Mouse (Mus musculus) limb, embryonic 15.5 days (tissue): ENCODE results near the gene Prelp. TPM values are rescaled to one million over a fixed set of nuclear protein-coding genes. Genes with fewer than 3 reads are reported as not detected.
A peak's percentile ranks its signal among the peaks of the same experiment; 100 is the strongest.
"Not testable (repeated sequence)": the region's sequence is repeated elsewhere in the genome, so short reads cannot be mapped to it uniquely, and the experiment has no call there.

Experiments
- ATAC-seq: fragments of 200-750 bp; cut with Nextera tagmentation; 2 replicates; pipeline ENCODE4 v1.8.0; 2017; ENCODE audit warnings: low read depth, moderate TSS enrichment; ENCODE audit not compliant: insufficient number of reproducible peaks, low FRiP score, low TSS enrichment
- H3K27ac ChIP-seq: fragments of 300-500 bp; sonication (generic); 2 replicates; pipeline ENCODE4 v1.5.1; 2015; ENCODE audit warnings: moderate library complexity, mild to moderate bottlenecking, inconsistent platforms
- H3K27me3 ChIP-seq: fragments of 300-500 bp; sonication (generic); 2 replicates; pipeline ENCODE4 v1.6.1; 2015; ENCODE audit warnings: inconsistent platforms
- H3K36me3 ChIP-seq: fragments of 300-500 bp; sonication (generic); 2 replicates; pipeline ENCODE4 v1.6.1; 2015; ENCODE audit warnings: inconsistent platforms
- H3K4me1 ChIP-seq: fragments of 300-500 bp; sonication (generic); 2 replicates; pipeline ENCODE4 v1.6.1; 2015; ENCODE audit warnings: inconsistent platforms
- H3K4me2 ChIP-seq: fragments of 300-500 bp; sonication (generic); 2 replicates; pipeline ENCODE4 v1.6.1; 2015; ENCODE audit warnings: mild to moderate bottlenecking, inconsistent platforms
- H3K4me3 ChIP-seq: fragments of 300-500 bp; sonication (generic); 2 replicates; pipeline ENCODE4 v1.5.1; 2015; ENCODE audit warnings: mild to moderate bottlenecking, inconsistent platforms
- H3K9ac ChIP-seq: fragments of 300-500 bp; sonication (generic); 2 replicates; pipeline ENCODE4 v1.6.1; 2015; ENCODE audit warnings: inconsistent platforms
- H3K9me3 ChIP-seq: fragments of 300-500 bp; sonication (generic); 2 replicates; pipeline ENCODE4 v1.6.1; 2016; ENCODE audit warnings: inconsistent platforms
- WGBS: fragments of 180-500 bp; shearing (Covaris S2); methylation state at CpG from one replicate; pipeline ENCODE4 v1.1.7; 2015; 5-methylcytosine and 5-hydroxymethylcytosine counted together
- polyA plus RNA-seq: library from polyadenylated mRNA; unstranded; fragments of >200 nt; fragmentation: Nextera tagmentation; extraction: Ambion mirVana; gene quantifications from 2 replicates; pipeline ENCODE4 v1.2.1, GENCODE M21; 2015

The Prelp gene
- 17.9 and 20.3 TPM in 2 replicates for polyA plus RNA-seq

DNA sequence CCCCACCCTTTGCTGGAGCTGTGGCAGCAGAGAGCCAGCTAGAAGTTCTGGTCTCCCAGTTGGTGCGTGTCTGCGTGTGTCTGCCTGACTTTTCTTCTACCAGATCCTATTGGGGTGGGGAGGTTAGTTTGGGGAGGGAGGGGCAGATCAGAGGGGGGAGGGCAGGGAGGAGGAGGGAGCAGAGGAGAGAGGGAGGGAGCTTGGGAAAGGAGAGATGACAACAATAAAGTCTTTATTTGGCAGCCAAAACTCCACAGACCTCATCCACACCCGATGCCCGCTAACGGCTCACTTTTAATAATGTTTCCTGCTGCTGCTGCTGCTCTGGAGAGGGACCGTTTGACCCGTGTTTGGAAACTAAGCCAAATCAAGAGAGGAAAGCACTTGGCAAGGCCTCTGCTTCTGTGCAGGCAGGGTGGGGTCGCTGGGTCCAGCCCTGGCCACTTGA lies at the start of gene Prelp:
TSS of gene Prelp (minus strand) at position 111 of the 448 bp plus-strand sequence.
- 0 out of 2 replicates have a peak, but pooled peaks have one; percentile 45 for ATAC-seq
- Histone ChIP-seq H3K27me3 (no peaks in the 10 kb centered on the region), H3K4me1 (peaks cover 53% of the 10 kb centered on the region), H3K4me3 (peak within 1 kb of the TSS; percentile 26), H3K9ac (no peak within 1 kb of the TSS), H3K27ac (peak within 1 kb of the TSS; percentile 72), H3K9me3 (no peaks in the 10 kb centered on the region), H3K4me2 (peak within 1 kb of the TSS; percentile 25), H3K36me3 (no peaks in the 10 kb centered on the region)
- WGBS: 14% methylated on average over 8 of the region's 8 CpGs

DNA sequence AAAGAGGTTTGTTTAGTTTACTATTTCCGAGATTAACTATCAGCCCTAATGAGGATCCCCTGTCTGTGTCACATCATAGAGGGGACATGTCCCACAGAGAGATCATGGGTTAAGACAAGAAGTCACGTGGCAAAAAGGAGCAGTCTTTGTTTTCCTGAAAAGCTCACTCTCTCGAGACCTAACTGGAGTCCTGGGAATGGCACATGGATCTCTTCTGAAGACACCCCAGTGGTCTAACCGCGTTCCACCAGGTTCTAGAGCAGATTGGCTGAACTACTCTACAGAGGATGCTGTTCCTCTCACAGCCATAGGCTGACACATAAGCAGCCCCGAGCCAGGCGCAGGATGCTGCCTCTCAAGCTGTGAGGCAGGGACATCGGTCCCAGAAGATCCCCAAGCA lies 48.2 kb upstream of the Prelp start:
- no peaks in the 10 kb centered on the region for H3K36me3 ChIP-seq
- no peak for ATAC-seq
- 88% methylated on average over 8 of the region's 8 CpGs for WGBS
- no peak overlapping the region for H3K27ac ChIP-seq
- no peaks in the 10 kb centered on the region for H3K27me3 ChIP-seq
- no peak overlapping the region for H3K9ac ChIP-seq
- peaks cover 24% of the 10 kb centered on the region for H3K4me1 ChIP-seq
- H3K4me3 ChIP-seq: no peak overlapping the region
- no peaks in the 10 kb centered on the region for H3K9me3 ChIP-seq
- H3K4me2 ChIP-seq: no peak overlapping the region

DNA sequence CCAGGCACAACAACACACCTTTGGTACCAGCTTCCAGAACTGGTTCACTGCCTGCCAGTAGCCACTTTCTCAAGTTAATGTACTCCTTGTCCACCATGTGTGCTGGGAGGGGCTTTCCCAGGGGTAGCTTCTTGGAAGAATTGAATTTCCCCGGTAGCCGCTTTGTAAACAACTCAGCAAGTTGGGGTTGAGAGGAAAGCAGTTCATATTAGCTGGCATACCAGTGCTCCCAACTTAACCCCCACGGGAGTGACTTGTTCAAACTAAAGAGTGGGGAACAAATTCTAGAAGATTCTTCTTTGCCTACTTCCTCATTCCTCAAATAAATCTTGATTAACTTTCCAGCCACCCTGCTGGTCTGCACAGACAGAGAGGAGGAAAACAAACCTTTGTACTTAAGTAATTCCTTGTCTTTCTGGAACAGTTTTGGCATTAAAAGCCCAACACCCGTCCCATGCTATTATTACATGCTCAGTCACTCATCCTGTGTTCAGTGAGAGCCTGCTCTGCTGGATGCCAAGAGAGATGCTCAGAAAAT lies 47.6 kb upstream of the Prelp start:
- 43% methylated on average over 4 of the region's 4 CpGs for WGBS
- no peak overlapping the region for H3K27ac ChIP-seq

DNA sequence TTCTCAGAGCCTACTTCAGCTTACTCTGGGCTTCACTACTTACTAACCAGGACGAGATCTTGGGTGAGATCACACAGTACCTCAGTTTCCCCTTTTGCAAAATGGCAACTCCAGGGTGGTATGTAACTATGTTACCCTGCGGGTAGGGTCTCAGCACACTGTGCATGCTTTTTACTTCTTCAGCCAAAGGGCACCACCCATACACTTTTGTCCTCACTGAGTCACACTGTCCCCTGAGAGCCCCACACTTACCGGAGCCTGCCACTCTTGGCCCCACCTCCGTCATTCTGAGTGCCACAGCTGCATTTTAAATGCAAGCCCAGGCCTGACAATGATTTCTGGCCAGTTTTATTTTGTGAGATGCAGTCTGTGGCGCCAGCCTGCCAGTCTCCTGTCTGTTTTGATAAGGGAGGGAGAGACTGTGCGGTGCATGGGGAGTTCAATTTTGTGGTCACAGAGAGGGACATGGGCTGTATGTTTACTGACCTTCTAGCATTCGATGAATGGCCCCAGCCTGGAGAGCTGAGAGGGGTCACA lies 46.3 kb upstream of the Prelp start:
- no peaks in the 10 kb centered on the region for H3K36me3 ChIP-seq
- H3K27ac ChIP-seq: 0 out of 2 replicates have a peak overlapping the region, but pooled peaks have one; percentile 19
- peaks cover 25% of the 10 kb centered on the region for H3K4me1 ChIP-seq
- no peak overlapping the region for H3K4me3 ChIP-seq
- 72% methylated on average over 7 of the region's 7 CpGs for WGBS
- H3K9ac ChIP-seq: no peak overlapping the region
- ATAC-seq: no peak
- H3K4me2 ChIP-seq: no peak overlapping the region
- no peaks in the 10 kb centered on the region for H3K27me3 ChIP-seq
- no peaks in the 10 kb centered on the region for H3K9me3 ChIP-seq

More for the DNA sequence above, 47.6 kb upstream of the Prelp start:
- Histone ChIP-seq H3K4me3 (no peak overlapping the region), H3K4me1 (peaks cover 25% of the 10 kb centered on the region), H3K9ac (no peak overlapping the region), H3K9me3 (no peaks in the 10 kb centered on the region), H3K36me3 (no peaks in the 10 kb centered on the region), H3K27me3 (no peaks in the 10 kb centered on the region), H3K4me2 (no peak overlapping the region)
- no peak for ATAC-seq

DNA sequence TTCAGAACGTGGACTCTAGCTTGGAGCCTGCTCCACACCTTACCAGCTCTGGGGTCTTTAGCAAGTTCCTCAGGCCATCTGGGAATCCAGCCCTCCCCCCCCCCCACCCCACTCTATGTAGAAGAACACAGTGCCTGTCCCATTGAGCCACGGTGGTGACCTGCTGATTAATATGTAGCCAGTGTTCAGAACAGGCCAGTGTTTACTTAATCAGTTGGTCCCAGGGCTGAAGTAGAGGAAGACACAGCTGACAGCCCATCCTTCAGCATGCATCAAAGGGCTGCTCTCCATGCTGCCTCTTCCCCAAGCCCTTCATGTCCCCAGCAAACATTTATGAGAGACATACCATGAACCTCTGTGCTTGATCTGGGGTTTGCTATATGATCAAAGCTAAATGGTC lies 44.8 kb upstream of the Prelp start:
- Histone ChIP-seq H3K4me1 (peaks cover 36% of the 10 kb centered on the region), H3K4me3 (no peak overlapping the region), H3K4me2 (no peak overlapping the region), H3K27ac (peak overlapping the region; percentile 76), H3K9ac (no peak overlapping the region), H3K36me3 (no peaks in the 10 kb centered on the region), H3K27me3 (no peaks in the 10 kb centered on the region), H3K9me3 (no peaks in the 10 kb centered on the region)
- ATAC-seq: no peak
- 59% methylated on average over 2 of the region's 2 CpGs for WGBS

DNA sequence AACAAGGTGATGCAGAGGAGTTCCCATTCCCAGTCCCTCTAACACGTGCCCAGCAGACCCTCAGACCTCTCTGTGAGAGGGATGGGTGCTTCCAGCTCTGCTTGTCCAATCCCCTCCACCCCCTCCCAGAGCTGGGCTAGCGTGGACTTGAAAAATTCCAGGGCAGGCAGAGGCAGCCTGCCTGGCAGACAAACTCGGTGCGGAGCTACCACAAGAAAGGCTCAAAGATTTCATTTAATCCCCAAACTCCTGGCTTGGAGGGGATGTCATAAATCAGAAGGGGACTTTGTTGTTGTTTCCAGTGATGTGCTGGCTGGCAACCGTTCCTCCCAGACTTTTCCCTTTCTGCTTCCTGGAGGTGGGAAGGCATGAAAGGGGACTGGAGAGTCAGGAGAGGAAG lies 44.1 kb upstream of the Prelp start:
- Histone ChIP-seq H3K27me3 (no peaks in the 10 kb centered on the region), H3K4me3 (no peak overlapping the region), H3K4me1 (peaks cover 38% of the 10 kb centered on the region), H3K36me3 (no peaks in the 10 kb centered on the region), H3K4me2 (no peak overlapping the region), H3K9ac (no peak overlapping the region), H3K27ac (peak overlapping the region; percentile 76), H3K9me3 (no peaks in the 10 kb centered on the region)
- peak; percentile 54; the same call in 1 of the 2 replicates for ATAC-seq
- WGBS: 9% methylated on average over 5 of the region's 5 CpGs

DNA sequence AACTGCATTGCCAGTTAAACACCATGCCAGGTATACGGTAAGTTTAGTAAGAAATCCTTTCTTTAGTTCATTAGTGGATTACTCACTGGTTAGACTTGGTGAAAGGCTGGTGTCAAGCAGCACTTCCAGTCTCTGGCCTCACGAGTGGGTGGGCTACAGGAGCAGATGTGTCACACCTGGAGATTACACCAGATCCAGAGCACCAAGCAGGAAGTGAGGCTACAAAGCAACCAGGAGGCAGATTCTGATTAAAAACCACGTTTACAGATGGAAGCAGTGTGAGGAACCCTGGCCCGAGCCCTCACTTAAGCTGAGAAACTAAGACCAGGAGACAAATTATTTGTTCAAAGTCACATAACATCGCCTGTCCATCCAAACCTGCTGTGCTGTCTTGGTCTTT lies 43.5 kb upstream of the Prelp start:
- Histone ChIP-seq H3K27ac (peak overlapping the region; percentile 76), H3K36me3 (no peaks in the 10 kb centered on the region), H3K9me3 (no peaks in the 10 kb centered on the region), H3K27me3 (no peaks in the 10 kb centered on the region), H3K4me1 (peaks cover 38% of the 10 kb centered on the region), H3K9ac (no peak overlapping the region), H3K4me2 (no peak overlapping the region), H3K4me3 (no peak overlapping the region)
- WGBS: 46% methylated on average over 5 of the region's 5 CpGs
- no peak for ATAC-seq

DNA sequence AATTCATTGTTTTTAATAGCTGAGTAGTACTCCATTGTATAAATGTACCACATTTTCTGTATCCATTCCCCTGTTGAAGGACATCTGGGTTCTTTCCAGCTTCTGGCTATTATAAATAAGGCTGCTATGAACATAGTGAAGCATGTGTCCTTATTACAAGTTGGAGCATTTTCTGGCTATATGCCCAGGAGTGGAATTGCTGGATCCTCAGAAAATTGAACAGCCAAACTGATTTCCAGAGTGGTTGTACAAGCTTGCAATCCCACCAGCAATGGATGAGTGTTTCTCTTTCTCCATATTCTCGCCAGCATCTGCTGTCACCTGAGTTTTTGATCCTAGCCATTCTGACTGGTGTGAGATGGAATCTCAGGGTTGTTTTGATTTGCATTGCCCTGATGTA lies 42.4 kb upstream of the Prelp start:
- H3K4me3 ChIP-seq, H3K9me3 ChIP-seq, H3K27ac ChIP-seq, H3K9ac ChIP-seq, H3K36me3 ChIP-seq, H3K27me3 ChIP-seq, ATAC-seq, H3K4me2 ChIP-seq: not testable (repeated sequence)
- 87% methylated on average over 1 of the region's 1 CpGs for WGBS
- H3K4me1 ChIP-seq: peaks cover 36% of the 10 kb centered on the region

DNA sequence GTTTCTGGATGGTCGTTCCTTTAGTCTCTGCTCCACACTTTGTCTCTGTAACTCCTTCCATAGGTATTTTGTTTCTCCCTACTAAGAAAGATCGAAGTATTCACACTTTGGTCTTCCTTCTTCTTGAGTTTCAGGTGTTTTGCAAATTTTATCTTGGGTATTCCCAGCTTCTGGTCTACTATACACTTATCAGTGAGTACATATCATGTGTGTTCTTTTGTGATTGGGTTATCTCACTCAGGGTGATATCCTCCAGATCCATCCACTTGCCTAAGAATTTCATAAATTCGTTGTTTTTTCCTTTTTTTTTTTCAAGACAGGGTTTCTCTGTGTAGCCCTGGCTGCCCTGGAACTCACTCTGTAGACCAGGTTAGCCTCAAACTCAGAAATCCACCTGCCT lies 41.9 kb upstream of the Prelp start:
- H3K27me3 ChIP-seq, H3K27ac ChIP-seq, H3K36me3 ChIP-seq, H3K4me2 ChIP-seq, ATAC-seq, H3K4me3 ChIP-seq, H3K9ac ChIP-seq, H3K9me3 ChIP-seq: not testable (repeated sequence)
- H3K4me1 ChIP-seq: peaks cover 33% of the 10 kb centered on the region
- whole genome bisulfite sequencing: 89% methylated on average over 3 of the region's 3 CpGs

DNA sequence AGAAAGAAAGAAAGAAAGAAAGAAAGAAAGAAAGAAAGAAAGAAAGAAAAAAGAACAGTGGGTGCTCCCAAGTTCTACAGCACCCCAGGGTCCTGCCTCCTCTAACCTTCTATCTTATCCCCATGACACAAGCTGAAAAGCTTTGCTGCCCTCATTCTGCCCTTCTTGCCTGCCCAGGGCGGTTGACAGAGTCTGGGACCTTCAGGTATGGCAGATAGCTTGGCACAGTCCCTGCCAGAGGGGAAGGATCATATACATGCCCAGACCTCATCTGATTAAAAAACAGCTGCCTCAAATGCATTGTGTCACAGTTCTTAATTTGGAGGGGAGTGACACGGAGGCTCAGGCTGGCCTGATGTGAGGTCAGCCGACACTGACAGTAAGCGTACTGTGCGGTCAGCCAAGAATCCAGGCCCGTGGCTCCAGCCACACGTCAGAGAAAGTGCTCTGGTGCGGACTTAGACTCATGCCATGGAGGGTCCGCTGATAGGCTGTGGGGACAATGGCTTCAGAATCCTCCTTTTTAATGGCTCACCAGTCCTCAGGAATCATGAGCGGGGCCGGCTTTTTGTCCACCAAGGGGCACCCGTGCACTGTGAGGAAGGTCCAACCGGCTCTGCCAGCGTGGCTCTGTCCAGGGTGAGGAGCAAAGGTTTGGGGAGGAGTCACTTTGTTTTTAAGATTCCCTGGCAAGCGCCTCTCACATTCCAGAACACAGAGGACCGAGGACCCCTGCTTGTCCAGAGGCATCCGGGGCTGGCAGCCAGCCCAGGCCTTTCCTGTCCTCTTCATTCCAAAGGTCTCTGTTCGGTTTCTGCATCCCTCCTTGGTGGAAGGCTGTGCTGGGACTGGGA lies 40.3 kb upstream of the Prelp start:
- Histone ChIP-seq H3K27ac (peak overlapping the region; percentile 48; the same call in 1 of the 2 replicates), H3K27me3 (no peaks in the 10 kb centered on the region), H3K4me1 (peaks cover 33% of the 10 kb centered on the region), H3K9ac (no peak overlapping the region), H3K36me3 (no peaks in the 10 kb centered on the region), H3K4me3 (no peak overlapping the region), H3K4me2 (peak overlapping the region; percentile 19; the same call in 1 of the 2 replicates), H3K9me3 (no peaks in the 10 kb centered on the region)
- 28% methylated on average over 18 of the region's 18 CpGs for WGBS
- ATAC-seq: peak; percentile 75

DNA sequence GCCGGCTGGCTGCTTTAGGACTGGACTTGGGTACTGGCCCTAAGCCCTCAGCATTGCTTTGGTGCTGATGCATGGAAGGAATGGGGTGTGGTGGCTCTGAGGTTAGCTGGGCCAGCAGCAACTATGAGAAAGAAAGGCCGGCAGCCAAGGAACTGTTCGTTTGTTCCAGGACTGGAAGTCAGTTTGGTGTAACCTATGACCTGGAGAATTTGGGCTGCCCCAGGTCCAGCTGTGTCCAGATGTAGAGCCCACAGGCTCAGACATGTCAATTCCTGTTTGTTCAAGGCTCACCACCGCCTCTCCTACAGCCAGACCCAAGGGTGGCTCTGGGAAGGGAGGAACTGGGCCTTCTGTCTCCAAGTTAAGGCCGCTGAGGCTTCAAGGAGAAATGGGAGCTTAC lies 38.3 kb upstream of the Prelp start:
- Histone ChIP-seq H3K4me2 (no peak overlapping the region), H3K4me3 (no peak overlapping the region), H3K27ac (no peak overlapping the region), H3K27me3 (no peaks in the 10 kb centered on the region), H3K4me1 (peaks cover 15% of the 10 kb centered on the region), H3K9ac (no peak overlapping the region), H3K36me3 (no peaks in the 10 kb centered on the region), H3K9me3 (no peaks in the 10 kb centered on the region)
- 67% methylated on average over 5 of the region's 5 CpGs for WGBS
- ATAC-seq: no peak

DNA sequence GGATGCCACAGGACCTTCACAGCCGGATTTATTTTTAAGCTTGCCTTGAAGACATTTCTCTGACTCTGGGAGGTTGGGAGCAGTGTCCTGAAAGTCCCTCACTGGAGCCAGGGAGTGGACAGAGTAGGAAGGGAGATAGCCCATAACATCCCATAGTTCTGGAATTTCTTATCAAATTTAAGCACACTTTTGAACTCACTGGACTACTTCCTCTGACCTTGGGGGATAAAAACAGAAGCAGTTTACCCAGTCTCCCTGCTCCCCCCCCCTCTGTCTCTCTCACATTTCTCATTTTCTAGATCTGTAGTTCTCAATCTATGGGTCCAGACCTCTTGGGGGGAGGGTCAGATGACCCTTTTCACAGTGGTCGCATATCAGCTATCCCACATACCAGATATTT lies 32.8 kb upstream of the Prelp start:
- Histone ChIP-seq H3K27ac (no peak overlapping the region), H3K4me1 (peaks cover 20% of the 10 kb centered on the region), H3K9me3 (no peaks in the 10 kb centered on the region), H3K9ac (no peak overlapping the region), H3K27me3 (no peaks in the 10 kb centered on the region), H3K4me3 (no peak overlapping the region), H3K36me3 (no peaks in the 10 kb centered on the region), H3K4me2 (no peak overlapping the region)
- 57% methylated on average over 2 of the region's 2 CpGs for WGBS
- no peak for ATAC-seq
